Mouse (Mus musculus) adrenal gland (tissue): ENCODE measurements at regions not wholly inside any gene's neighbourhood (a gene's known extent, or its start where the extent isn't known, plus 50 kb on each side); places are given as distances from the start of the nearest gene placed in this dataset.

Experiments used
- intact Hi-C: fragments of 180-260 bp; cut with DNase I; formaldehyde crosslinking; loops from one replicate; pipeline ENCODE4 v1.15.1; 2025

DNA sequence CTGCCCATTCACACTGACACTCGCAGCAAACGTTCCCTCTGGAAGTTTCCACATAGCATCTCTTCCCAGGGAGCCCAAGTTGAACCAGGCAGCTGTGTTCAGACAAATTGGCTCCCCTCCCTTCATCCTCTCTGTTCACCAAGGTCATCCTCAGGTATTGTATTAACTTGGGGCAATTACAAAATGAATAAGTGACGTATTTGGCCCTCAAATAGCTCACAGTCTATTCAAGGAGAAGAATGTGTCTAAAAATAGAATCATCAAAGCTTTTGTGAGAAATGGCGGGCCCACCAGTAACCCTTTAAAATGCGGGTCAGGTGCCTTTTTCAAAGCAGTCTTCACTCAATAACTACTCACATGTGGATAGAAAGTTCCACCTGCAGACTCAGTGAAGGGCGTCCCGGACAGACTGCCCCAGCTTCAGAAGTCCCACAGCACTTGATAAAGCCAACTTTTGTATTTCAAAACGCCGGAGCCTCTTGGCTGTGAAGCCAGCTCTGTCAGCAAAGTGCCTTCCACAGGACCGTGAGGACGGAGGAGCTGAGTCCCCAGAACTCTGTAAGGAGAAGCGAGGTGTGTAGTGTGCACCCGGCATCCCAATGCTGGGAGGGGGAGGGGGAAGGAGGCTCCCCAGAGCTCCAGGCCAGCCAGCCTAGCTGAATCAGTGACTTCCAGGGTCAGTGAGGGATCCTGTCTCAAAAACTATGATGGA, 241.9 kb downstream of the Sipa1l2 start:
- intact Hi-C loops = no loop called here

DNA sequence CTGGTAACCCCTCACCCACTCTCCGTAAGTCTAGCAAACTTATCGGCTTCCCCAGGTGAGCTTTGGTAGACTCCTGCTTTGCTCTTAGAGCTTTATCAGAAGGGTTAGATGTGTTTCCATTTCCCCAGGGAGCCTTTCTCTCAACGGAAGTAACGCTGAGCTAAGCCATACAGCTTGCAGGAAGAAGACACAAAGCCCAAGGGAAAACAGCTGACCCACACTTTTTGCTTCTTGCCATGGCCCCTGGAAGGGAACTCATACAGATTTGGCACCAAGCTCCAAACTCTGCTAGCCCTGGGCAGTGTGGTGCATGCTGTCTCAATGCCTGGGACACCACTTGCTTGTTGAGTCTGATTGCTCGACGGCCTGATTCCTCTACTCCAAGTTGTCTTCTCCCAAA, 242.6 kb downstream of the Sipa1l2 start:
- intact Hi-C loops = no loop called here

DNA sequence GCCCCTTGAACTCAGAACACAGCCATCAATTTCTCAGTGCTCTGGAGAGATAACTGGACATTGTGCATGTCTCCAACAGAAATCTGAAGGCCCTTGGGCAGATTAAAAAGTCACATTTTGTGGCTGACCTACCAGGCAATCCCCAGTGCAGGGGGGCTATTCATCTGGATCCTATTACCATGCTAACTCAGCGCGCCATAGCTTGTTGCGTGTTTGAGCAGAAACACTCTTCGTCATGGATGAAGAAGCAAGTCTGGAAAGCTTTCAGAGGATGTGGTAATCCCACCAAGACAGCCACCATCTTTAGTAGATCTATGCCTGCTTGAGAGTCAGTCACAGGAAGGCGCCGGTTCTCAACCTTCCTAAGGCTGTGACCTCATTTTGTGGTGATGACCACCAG, 243.9 kb downstream of the Sipa1l2 start:
- intact Hi-C loops = no loop called here

DNA sequence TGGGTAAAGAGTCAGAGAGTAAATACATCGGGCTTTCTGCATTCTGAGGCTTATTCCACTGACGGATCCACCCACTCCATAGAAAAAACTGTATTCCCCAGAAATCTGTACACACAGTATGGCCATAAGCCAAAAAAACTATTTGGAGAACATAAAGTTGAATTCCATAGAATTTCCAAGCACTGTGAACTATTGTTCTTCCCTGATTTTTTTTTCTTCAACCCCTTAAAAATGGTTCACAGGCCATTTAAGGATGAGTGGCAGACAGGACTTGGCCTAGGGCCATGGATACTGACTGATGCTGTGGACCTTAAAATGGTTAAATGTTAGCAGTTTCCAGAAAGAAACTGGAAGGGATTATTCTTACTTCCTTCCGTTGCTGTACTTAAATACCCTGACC, 247.0 kb downstream of the Sipa1l2 start:
- intact Hi-C loops = no loop called here

DNA sequence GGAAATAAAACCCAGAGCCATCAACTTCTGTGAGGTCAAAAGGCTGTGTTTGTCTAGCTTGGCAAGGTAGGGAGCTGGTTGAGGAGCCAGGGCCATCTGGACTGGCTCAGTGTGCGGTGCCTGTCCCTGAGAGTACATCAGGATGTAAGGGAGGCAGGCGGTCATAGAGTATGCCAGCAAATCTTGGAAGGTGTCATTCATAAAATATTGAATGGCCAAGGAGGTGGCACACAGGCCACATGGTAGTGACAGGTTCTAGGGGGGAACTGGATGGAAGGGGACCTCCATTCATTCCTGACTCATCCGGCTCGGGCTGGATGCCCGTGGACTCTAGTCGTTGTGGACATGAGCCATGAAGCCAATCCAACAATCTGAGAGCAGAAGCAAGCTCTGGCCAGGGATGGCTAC, 252.0 kb downstream of the Sipa1l2 start:
- intact Hi-C loops = no loop called here

- intact Hi-C loops = no loop called here
Measured at GRCm38 (mm10) chr8:125315736-125316135, 253.9 kb downstream of the Sipa1l2 start.

DNA sequence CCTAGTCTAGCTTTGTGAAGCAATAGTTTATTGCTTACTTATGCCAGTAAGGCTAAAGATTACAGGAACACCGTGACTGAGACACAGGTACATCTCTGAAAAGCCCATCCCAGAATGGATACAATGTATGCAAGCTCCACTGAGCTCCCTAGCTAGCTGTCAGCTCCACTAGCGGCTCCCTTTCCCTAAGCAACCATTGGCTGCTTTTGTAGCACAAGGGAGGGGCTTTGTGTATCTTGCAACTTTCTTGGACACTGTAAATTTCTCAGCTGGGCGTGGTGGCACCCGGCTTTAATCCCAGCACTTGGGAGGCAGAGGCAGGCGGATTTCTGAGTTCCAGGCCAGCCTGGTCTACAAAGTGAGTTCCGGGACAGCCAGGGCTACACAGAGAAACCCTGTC, 254.6 kb downstream of the Sipa1l2 start:
- intact Hi-C loops = no loop called here

DNA sequence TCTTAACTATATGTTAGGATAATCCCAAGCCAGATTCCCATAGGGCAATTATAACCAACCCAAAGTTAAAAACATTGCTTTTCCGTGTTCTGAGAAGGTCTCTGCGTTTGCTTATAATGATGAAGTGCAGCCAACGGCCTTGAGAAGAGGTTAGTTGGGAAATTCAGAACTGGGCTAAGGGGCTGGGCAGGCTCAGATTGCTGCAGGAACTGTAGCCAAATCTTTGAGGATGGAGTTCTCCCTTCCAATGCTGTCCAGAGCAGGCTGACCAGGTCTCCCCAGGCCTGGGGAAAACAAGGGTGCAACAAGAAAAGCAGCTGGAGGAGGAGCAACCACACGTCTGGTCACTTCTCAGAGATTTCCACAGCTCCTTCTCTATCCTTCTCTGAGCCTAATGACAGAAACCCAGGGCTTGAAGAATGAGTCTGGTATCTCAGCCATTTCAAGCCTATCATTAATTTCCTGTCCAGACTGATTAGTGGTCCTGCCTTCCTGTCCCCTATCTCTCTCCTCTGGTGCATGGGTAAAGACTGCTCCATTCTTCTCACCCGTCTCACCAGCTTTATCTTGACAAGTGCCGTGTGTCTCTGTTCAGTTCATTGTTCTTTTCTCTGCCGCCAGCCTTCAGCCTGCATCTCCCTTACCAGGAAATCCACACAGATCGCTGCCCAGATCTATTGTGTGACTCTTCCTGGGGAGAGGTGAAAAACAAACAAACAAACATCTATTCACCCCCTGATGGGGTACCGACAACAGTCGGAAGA, 255.2 kb downstream of the Sipa1l2 start:
- intact Hi-C loops = no loop called here

DNA sequence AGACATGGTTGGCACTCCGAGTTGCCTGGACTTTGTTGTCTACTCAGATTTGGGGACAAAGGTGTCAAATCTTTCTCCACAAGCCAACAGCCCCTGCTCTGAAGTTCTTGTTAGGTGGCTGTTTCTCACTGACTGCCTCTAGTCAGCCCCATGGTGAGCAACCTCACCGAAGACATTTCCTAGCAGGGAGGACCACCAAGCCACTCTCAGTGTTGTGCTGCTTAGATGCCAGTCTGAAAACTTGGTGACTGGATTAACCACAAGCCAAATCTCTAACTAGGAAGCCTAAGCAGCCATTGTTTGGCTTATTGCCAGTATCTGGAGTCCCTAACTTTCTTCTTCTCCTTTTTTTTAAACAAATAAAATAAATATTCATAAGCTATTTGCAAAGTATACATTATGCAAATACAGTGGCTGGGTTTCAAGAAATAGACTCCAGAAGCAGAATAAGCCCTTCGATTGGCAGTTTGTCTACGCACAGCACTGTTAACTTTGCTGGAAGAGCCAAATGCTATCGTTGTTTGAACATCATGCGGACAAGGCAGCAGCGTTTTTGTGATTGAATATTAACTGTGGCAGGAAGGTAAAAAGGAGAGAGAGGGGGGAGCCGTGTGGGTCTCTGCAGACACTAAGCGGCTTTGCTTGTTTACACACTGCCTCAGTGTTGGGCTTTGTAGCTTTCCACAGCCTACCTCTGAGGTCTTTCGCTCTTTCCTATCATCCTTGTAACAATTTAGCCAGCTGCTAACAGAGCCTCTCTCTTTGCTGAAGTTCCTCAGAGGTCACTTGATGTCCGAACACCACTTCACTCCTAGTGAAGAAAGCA, 257.4 kb downstream of the Disc1 start:
- intact Hi-C loops = no loop called here
